Mouse (Mus musculus) intestine, postnatal 0 days (tissue): ENCODE data around the gene Slc38a6. TPM values are rescaled to one million over a fixed set of nuclear protein-coding genes. Genes with fewer than 3 reads are reported as not detected.

Experiments
- ATAC-seq: fragments of 200-750 bp; cut with Nextera tagmentation; 2 replicates; pipeline ENCODE4 v1.8.0; 2017; ENCODE audit warnings: mild to moderate bottlenecking, moderate TSS enrichment, moderate library complexity
- H3K27ac ChIP-seq: fragments of 300-500 bp; sonication (generic); 2 replicates; pipeline ENCODE4 v1.5.1; 2014; ENCODE audit warnings: mild to moderate bottlenecking, low read depth, low read length, moderate library complexity
- H3K27me3 ChIP-seq: fragments of 300-500 bp; sonication (generic); replicated peaks from 2 replicates; pipeline ENCODE4 v1.6.1; 2014; ENCODE audit warnings: low read length, mixed read lengths; ENCODE audit not compliant: control insufficient read depth, insufficient read depth
- H3K36me3 ChIP-seq: fragments of 300-500 bp; sonication (generic); 2 replicates; pipeline ENCODE4 v1.6.1; 2014; ENCODE audit warnings: mild to moderate bottlenecking, moderate library complexity; ENCODE audit not compliant: control insufficient read depth, insufficient read depth
- H3K4me1 ChIP-seq: fragments of 300-500 bp; sonication (generic); replicated peaks from 2 replicates; pipeline ENCODE4 v1.6.1; 2014; ENCODE audit warnings: antibody characterized with exemption, low read length, mixed read lengths; ENCODE audit not compliant: control insufficient read depth, insufficient read depth
- H3K4me2 ChIP-seq: fragments of 300-500 bp; sonication (generic); replicated peaks from 2 replicates; pipeline ENCODE4 v1.6.1; 2014; ENCODE audit warnings: low read depth, mild to moderate bottlenecking, moderate library complexity
- H3K4me3 ChIP-seq: fragments of 300-500 bp; sonication (generic); 2 replicates; pipeline ENCODE4 v1.5.1; 2014; ENCODE audit warnings: low read depth, low read length
- H3K9ac ChIP-seq: fragments of 300-500 bp; sonication (generic); 2 replicates; pipeline ENCODE4 v1.6.1; 2014; ENCODE audit warnings: mild to moderate bottlenecking, low read depth, low read length
- H3K9me3 ChIP-seq: fragments of 300-500 bp; sonication (generic); 2 replicates; pipeline ENCODE4 v1.6.1; 2016; ENCODE audit warnings: mixed run types; ENCODE audit not compliant: control insufficient read depth
- CTCF ChIP-seq: sonication (generic); IDR thresholded peaks from 2 replicates; pipeline ENCODE4 v1.5.1; 2016; ENCODE audit warnings: low read depth, mild to moderate bottlenecking, control low read depth, antibody characterized with exemption, moderate library complexity
- WGBS: fragments of 180-500 bp; shearing (Covaris S2); extraction: QIAGEN DNeasy Blood & Tissue Kit; methylation state at CpG from one replicate; pipeline ENCODE4 v1.1.7; 2014; 5-methylcytosine and 5-hydroxymethylcytosine counted together
- polyA plus RNA-seq: library from polyadenylated mRNA; unstranded; fragments of >200 nt; fragmentation: Nextera tagmentation; extraction: Ambion mirVana; gene quantifications from 2 replicates; pipeline ENCODE4 v1.2.1, GENCODE M21; 2015

The Slc38a6 gene
- polyA plus RNA-seq, 1 experiment from 2014 or later, result 19.2 TPM

- no peak overlapping the region for H3K9ac ChIP-seq
- TF ChIP-seq CTCF, result no peak
- no peaks in the 10 kb centered on the region for H3K4me1 ChIP-seq
- H3K9me3 ChIP-seq, result no peaks in the 10 kb centered on the region
- WGBS, result 62% methylated on average over 2 of the region's 2 CpGs
- ATAC-seq, result no peak
- no peak overlapping the region for H3K4me3 ChIP-seq
- H3K36me3 ChIP-seq, result no peaks in the 10 kb centered on the region; the same call in 1 of the 2 replicates
- H3K27ac ChIP-seq, result no peak overlapping the region
- H3K4me2 ChIP-seq, result no peak overlapping the region
- no peaks in the 10 kb centered on the region for H3K27me3 ChIP-seq
These were observed 38.6 kb downstream of the Slc38a6 start for GRCm38 (mm10) chr12:73325181-73325580.

- H3K4me2 ChIP-seq, result no peak overlapping the region
- H3K4me3 ChIP-seq, result no peak overlapping the region
- H3K9ac ChIP-seq, result no peak overlapping the region
- H3K27ac ChIP-seq, result no peak overlapping the region
- H3K9me3 ChIP-seq, result no peaks in the 10 kb centered on the region
- H3K36me3 ChIP-seq, result no peaks in the 10 kb centered on the region; the same call in 1 of the 2 replicates
- no peak for ATAC-seq
- no peaks in the 10 kb centered on the region for H3K4me1 ChIP-seq
- H3K27me3 ChIP-seq, result no peaks in the 10 kb centered on the region
- no peak for TF ChIP-seq CTCF
- WGBS, result 26% methylated on average over 4 of the region's 4 CpGs
These were observed 39.0 kb downstream of the Slc38a6 start for GRCm38 (mm10) chr12:73325617-73326016.

GRCm38 (mm10) chr12:73327381-73327780 lies 40.8 kb downstream of the Slc38a6 start:
- H3K36me3 ChIP-seq, result no peaks in the 10 kb centered on the region; the same call in 1 of the 2 replicates
- no peak overlapping the region for H3K4me3 ChIP-seq
- no peak overlapping the region for H3K4me2 ChIP-seq
- H3K4me1 ChIP-seq, result no peaks in the 10 kb centered on the region
- WGBS, result 76% methylated on average over 3 of the region's 3 CpGs
- TF ChIP-seq CTCF, result no peak
- no peak overlapping the region for H3K27ac ChIP-seq
- H3K27me3 ChIP-seq, result no peaks in the 10 kb centered on the region
- ATAC-seq, result no peak
- H3K9me3 ChIP-seq, result no peaks in the 10 kb centered on the region
- no peak overlapping the region for H3K9ac ChIP-seq

- H3K27ac ChIP-seq, result no peak overlapping the region
- no peak for ATAC-seq
These were observed 42.0 kb downstream of the Slc38a6 start for GRCm38 (mm10) chr12:73328448-73329167.

GRCm38 (mm10) chr12:73330236-73330635 lies 43.7 kb downstream of the Slc38a6 start:
- no peak for TF ChIP-seq CTCF
- Histone ChIP-seq H3K4me1 (no peaks in the 10 kb centered on the region), H3K27ac (no peak overlapping the region), H3K4me3 (no peak overlapping the region), H3K9me3 (no peaks in the 10 kb centered on the region), H3K36me3 (no peaks in the 10 kb centered on the region; the same call in 1 of the 2 replicates), H3K27me3 (no peaks in the 10 kb centered on the region), H3K9ac (no peak overlapping the region), H3K4me2 (no peak overlapping the region)
- no peak for ATAC-seq
- 83% methylated on average over 7 of the region's 7 CpGs for WGBS

More at GRCm38 (mm10) chr12:73328448-73329167, 42.0 kb downstream of the Slc38a6 start:
- no peaks in the 10 kb centered on the region for H3K9me3 ChIP-seq
- no peak overlapping the region for H3K4me2 ChIP-seq
- H3K9ac ChIP-seq, result no peak overlapping the region
- H3K4me3 ChIP-seq, result no peak overlapping the region
- 74% methylated on average over 4 of the region's 4 CpGs for WGBS
- no peaks in the 10 kb centered on the region for H3K4me1 ChIP-seq
- no peaks in the 10 kb centered on the region for H3K27me3 ChIP-seq
- TF ChIP-seq CTCF, result no peak
- H3K36me3 ChIP-seq, result no peaks in the 10 kb centered on the region; the same call in 1 of the 2 replicates

- Histone ChIP-seq H3K36me3 (no peaks in the 10 kb centered on the region), H3K9me3 (no peaks in the 10 kb centered on the region), H3K4me3 (no peak overlapping the region), H3K27me3 (no peaks in the 10 kb centered on the region), H3K9ac (no peak overlapping the region), H3K27ac (no peak overlapping the region), H3K4me2 (no peak overlapping the region), H3K4me1 (no peaks in the 10 kb centered on the region)
- TF ChIP-seq CTCF, result no peak
- no peak for ATAC-seq
- WGBS, result 88% methylated on average over 4 of the region's 4 CpGs
These were observed 46.1 kb downstream of the Slc38a6 start for GRCm38 (mm10) chr12:73332701-73333100.
